In the genomic region with DNA sequence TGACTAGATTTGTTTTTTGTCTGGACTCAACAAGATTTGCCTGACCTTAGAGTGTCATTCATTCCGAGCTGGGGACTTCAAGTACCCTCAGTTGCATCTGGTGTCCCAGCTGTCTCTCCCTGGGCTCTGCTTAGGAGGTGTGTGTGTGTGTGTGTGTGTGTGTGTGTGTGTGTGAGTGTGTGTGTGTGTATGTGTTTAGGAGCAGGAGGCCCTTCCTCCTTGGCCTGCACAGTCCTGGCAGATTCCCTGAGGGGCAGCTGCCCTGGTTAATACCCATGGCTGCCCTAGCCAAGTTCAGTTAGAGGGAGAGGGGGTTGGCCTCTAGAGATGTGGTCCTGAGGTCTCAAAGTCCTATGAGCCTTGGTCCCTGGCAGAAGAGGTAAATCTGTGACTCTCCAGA, we compare ENCODE assay signal across 12 mouse cellular contexts.
DNase-seq lines count a peak whose midpoint lies in the region; ATAC-seq and TF ChIP-seq lines count a peak whose summit lies in the region.
"Had no signal": no experiment of that assay in that cellular context is flagged by ENCODE, and none has a peak within 500 bp of the region (broad histone marks: within the 10 kb centered on the region; RNA-seq: fewer than 3 reads in every experiment).

No protein-coding gene starts in this region.

- WGBS in heart, embryonic 10.5 days = 67% methylated on average over 1 of the region's 1 CpGs
- WGBS in lung, postnatal 0 days = 43% methylated on average over 1 of the region's 1 CpGs

- peaks cover 24% of the 10 kb centered on the region for H3K4me1 ChIP-seq in heart, embryonic 10.5 days
- H3K4me1 ChIP-seq in lung, postnatal 0 days (ENCODE audit: insufficient read depth, low read depth, low read length) = no peaks in the 10 kb centered on the region

- H3K9ac ChIP-seq in lung, postnatal 0 days (replicated peaks; ENCODE audit: low read depth) = no peak overlapping the region

- peak overlapping the region; percentile 63; the same call in 1 of the 2 replicates for H3K27ac ChIP-seq in heart, embryonic 10.5 days
- H3K27ac ChIP-seq in lung, postnatal 0 days (ENCODE audit: low read length) = no peak overlapping the region

- no peak overlapping the region for H3K4me3 ChIP-seq in heart, embryonic 10.5 days
- H3K4me3 ChIP-seq in lung, postnatal 0 days (ENCODE audit: low read depth, low read length) = no peak overlapping the region

- no peaks in the 10 kb centered on the region for H3K9me3 ChIP-seq in heart, embryonic 10.5 days
- H3K9me3 ChIP-seq in lung, postnatal 0 days (ENCODE audit: low read length) = no peaks in the 10 kb centered on the region

- TF ChIP-seq CTCF in lung, postnatal 0 days (IDR thresholded peaks at IDR 0.05) = no peak

- DNase-seq in heart, embryonic 10.5 days (ENCODE audit: low spot score) = no peak
- no peak for DNase-seq in heart, adult 8-10 months (ENCODE audit: low spot score)
- DNase-seq in retina, postnatal 1 day = peak; percentile 27
- no peak for DNase-seq in retina, embryonic 14.5 days (ENCODE audit: low spot score)
- DNase-seq in lung, postnatal 0 days (ENCODE audit: low spot score) = peak; percentile 32
- DNase-seq in adrenal gland, adult 18-20 months (ENCODE audit: low spot score in 2 of 2) = no peak
- DNase-seq: cerebellum, adult 11 months; gastrocnemius, postnatal 10 days; kidney, adult 2 months; thymus, adult 2 months had no signal

- H3K27me3 ChIP-seq in heart, embryonic 10.5 days (ENCODE audit: insufficient read depth, poor library complexity, severe bottlenecking) = no peaks in the 10 kb centered on the region
- H3K27me3 ChIP-seq in lung, postnatal 0 days (replicated peaks; ENCODE audit: insufficient read depth, low read length) = no peaks in the 10 kb centered on the region

- TF ChIP-seq EP300 in lung, postnatal 0 days (IDR thresholded peaks at IDR 0.05) = no peak

- peak; percentile 54 for ATAC-seq in lung, postnatal 0 days
- no peak for ATAC-seq in erythroblast, adult 5-6 weeks (replicated peaks; ENCODE audit: low FRiP score, poor library complexity, severe bottlenecking)
- ATAC-seq: hindbrain, embryonic 16.5 days had no signal

- no peaks in the 10 kb centered on the region for H3K36me3 ChIP-seq in heart, embryonic 10.5 days
- no peaks in the 10 kb centered on the region for H3K36me3 ChIP-seq in lung, postnatal 0 days (ENCODE audit: insufficient read depth, low read length)

- no peak overlapping the region for H3K4me2 ChIP-seq in lung, postnatal 0 days (replicated peaks; ENCODE audit: low read depth, low read length)

Comparison
In these comparisons a context has a peak if more than half of its experiments do, and no peak if none do; other contexts are left out.
1. DNase-seq: peak in retina, postnatal 1 day (single experiment) and lung, postnatal 0 days (single experiment); none in heart, embryonic 10.5 days (single experiment), heart, adult 8-10 months (single experiment), retina, embryonic 14.5 days (single experiment) and adrenal gland, adult 18-20 months (0 of 2).